Mouse (Mus musculus) liver, embryonic 14.5 days (tissue): ENCODE results near the gene Sertad1.

Experiments
- CTCF ChIP-seq: IDR thresholded peaks from 2 replicates; pipeline ENCODE4 v1.5.1; 2016; ENCODE audit warnings: antibody characterized with exemption, low read depth, control low read depth
- EP300 ChIP-seq: IDR thresholded peaks from 2 replicates; pipeline ENCODE4 v1.6.1; 2016; ENCODE audit warnings: antibody characterized with exemption, low read depth

DNA sequence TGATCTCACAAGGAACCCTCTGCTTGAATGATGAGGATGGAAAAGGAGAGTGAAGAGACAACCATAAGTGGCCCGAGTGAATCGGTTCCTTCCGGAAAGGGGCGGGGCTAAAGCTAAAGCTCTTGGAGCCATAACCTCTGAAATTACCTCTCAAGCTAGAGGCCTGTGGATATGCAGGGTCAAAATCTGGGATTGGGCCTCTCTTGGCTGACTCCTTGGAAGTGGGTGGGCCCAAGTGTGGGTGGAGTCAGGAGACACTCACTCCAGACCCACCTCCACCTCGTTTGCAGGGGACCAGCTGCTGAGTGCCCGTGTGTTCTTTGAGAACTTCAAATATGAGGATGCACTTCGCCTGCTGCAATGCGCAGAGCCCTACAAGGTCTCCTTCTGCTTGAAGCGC lies 28.3 kb downstream of the Sertad1 start:
- TF ChIP-seq CTCF: no peak
- no peak for TF ChIP-seq EP300
